Mouse (Mus musculus) Muller cell, postnatal 12 days (primary cell): ENCODE measurements at regions not wholly inside any gene's neighbourhood (a gene's known extent, or its start where the extent isn't known, plus 50 kb on each side); places are given as distances from the start of the nearest gene placed in this dataset.
"Not testable (repeated sequence)": the region's sequence is repeated elsewhere in the genome, so short reads cannot be mapped to it uniquely, and the experiment has no call there.

Experiments
- DNase-seq: peaks from one replicate; pipeline ENCODE4 v3.0.0-alpha.2; 2015; ENCODE audit errors: inconsistent ontology term

GRCm38 (mm10) chr5:82733707-82734106, 621.3 kb downstream of the Tecrl start:
- peak; percentile 74 for DNase-seq

GRCm38 (mm10) chr5:82728240-82728639, 626.8 kb downstream of the Tecrl start:
- DNase-seq = no peak

DNA sequence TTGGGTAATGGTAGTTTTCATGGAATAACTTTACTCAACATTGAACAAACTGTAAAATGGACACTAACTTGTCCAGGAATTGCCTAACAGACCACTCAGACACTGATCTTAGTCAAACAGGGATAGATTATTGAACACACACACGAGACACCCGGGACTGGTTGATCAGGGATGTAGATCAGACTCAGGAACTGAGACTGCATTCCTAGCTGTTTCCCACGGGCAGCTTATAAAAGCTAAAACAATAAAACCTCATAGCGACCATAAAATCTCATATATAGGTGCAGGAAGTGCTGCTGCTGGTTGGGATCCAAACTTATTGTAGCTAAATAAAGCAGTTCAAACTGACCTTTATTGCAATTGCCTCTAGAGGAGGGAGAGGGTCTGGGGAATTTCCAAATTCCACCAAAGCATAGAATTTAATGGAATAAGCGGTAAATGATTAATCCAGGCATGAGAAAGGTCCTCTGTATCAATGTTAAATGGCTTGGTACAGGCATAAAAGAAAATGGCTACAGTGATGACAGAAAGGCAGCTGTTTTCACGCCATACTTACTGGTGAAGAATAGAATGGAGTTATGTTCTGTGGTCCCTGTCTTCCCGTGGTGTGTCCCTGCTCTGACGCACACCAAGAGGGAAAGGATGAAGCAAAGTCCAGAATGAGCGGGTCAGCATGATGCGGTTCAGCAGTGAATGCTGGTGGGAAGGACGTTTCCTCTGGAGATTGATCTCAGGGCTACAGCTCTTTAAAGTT, 627.6 kb downstream of the Tecrl start:
- DNase-seq = no peak

- peak; percentile 48 for DNase-seq
Measured at GRCm38 (mm10) chr5:82715705-82716104, 639.3 kb downstream of the Tecrl start.

- DNase-seq = not testable (repeated sequence)
Measured at GRCm38 (mm10) chr5:82699666-82700065, 655.3 kb downstream of the Tecrl start.

- no peak for DNase-seq
Measured at GRCm38 (mm10) chr5:82698942-82699341, 656.1 kb downstream of the Tecrl start.

DNA sequence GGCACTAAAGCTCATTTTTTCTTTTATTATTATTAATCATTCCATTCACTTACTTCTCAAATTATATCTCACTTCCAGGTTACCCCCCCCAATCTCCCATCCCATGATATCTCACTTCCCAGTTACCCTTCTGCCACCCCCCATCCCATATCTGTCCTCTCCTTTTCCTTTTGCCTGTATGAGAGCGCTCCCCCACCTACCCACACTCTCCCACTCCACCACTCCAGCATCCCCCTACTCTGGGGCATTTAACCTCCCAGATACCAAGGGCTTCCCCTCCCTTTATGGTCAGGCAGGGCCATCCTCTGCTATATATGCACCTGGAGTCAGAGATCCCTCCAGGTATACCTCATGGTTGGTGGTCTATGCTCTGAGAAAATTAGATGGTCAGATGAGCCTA, 671.6 kb downstream of the Tecrl start:
- no peak for DNase-seq

DNA sequence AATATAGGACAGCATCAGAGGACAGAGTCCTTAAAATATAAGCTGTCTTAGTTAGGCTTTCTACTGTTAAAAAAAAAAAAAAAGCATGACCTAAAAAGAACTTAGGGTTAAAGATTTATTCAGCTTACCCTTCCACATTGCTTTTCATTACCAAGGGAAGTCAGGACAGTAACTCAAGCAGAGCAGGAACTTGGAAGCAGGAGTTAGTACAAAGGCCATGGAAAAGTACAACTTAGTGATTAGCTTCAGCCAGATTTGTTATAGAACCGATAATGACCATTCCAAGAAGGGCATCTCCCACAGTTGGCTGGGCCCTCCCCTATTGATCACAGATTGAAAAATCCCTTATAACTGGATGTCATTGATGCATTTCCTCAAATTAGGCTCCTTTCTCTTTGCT, 690.9 kb downstream of the Tecrl start:
- no peak for DNase-seq

DNA sequence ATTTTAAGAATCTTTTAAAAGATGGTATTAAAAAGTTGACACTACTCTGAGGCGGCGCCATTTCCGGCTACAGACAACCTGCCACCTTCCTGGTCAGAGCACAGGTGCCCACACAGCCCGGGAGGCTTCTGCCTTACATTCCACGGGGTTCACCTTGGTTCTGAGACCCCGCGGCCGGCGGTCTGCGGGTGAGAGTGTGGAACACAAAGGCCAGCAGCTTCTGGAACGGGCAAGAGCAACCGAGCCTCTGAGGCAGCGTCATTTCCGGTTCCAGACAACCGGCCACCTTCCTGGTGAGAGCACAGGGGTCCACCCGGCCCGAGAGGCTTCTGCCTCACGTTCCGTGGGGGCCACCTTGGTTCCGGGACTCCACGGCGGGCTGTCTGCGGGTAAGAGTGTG, 701.4 kb downstream of the Tecrl start:
- DNase-seq = not testable (repeated sequence)

DNA sequence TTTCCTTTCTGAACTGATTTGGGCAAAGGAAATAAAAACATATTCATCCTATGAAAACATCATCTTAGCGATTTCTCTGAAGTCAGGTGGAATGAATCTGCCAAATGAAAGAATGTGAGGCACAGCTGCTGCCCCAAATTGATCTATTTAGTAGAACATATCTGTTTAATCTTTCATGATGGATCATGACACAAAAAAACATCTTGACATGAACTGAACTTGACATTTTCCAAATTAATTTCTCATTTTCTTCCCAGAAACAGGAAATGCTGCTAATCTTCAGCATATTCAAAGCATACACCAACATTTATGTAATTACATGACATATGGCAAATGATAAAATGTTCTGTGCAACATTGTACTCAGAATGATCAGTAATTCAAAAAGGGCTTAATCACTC, 734.9 kb downstream of the Tecrl start:
- DNase-seq = no peak
